Mouse (Mus musculus): ENCODE results near the gene Stxbp1.

- TF ChIP-seq GATA1 (IDR thresholded peaks at IDR 0.05; ENCODE audit: borderline replicate concordance, low read length) (no peak), FLI1 (IDR thresholded peaks at IDR 0.05; ENCODE audit: low read length) (no peak)
These were observed 55.7 kb downstream of the Stxbp1 start for GRCm38 (mm10) chr2:32791297-32791696.

Measured in megakaryocyte, embryonic 14.5 days (primary cell).